Comparison of ENCODE assay signal across 8 mouse cellular contexts in the genomic region with DNA sequence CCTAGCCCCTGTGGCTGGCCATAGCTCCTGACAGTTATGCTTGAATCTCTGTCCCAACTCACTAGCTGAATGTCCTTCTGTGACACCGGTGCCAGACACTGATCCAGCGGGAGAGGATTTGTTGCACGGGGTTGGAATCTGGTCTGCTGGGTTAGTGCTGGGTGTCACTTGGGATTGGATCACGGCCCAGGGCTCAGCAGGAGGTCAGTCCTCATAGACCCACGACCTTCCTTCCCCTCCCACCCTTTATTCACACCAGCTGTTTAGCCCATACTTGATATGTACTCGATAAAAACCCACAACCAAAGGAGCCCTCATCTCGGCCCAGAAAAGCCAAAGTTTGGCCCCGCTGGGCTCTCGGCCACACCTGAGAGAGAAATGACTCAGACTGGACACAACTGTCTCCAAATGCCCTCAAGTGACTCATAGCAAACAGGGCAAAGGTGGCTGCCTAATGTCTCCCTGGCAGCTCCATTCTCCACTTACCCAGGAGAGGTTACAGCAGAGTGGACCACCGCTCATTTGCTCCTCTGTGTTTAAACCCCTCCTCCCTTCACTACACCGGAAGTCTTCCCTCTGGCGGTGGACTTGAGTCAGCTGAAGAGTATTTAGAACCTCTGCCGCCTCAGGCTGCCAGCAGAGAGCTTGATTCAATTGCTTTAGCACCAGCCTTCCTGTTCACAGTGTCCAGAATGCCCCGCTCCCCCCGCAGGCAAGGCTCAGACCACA. TPM values are rescaled to one million over a fixed set of nuclear protein-coding genes. Genes with fewer than 3 reads are reported as not detected.
DNase-seq lines count a peak whose midpoint lies in the region; ATAC-seq and TF ChIP-seq lines count a peak whose summit lies in the region.

No protein-coding gene starts in this region.

- no peak for ATAC-seq in frontal cortex, adult (ENCODE audit: low TSS enrichment)

- no peak overlapping the region for H3K4me3 ChIP-seq in gastrocnemius, adult 2 months

- peak; percentile 30; the same call in 1 of the 2 replicates for TF ChIP-seq CTCF in gastrocnemius, adult 2 months (IDR thresholded peaks at IDR 0.05)

- no peak overlapping the region for H3K27ac ChIP-seq in gastrocnemius, adult 2 months

- DNase-seq in gastrocnemius, adult 2 months: no peak
- DNase-seq in gastrocnemius, adult 18-20 months (ENCODE audit: low spot score): no peak
- DNase-seq in urinary bladder, postnatal 14 days (ENCODE audit: low spot score): peak; percentile 32
- no peak for DNase-seq in urinary bladder, postnatal 4 days (ENCODE audit: low spot score in 2 of 2)
- DNase-seq in kidney, postnatal 25 days: peak; percentile 46 to 64
- no peak for DNase-seq in spleen, adult 18-20 months
- no peak for DNase-seq in layer of hippocampus, postnatal 36 days

- intact Hi-C loops in gastrocnemius, adult 2 months (cut with DNase I): loop anchor here (10.0 kb wide), 1 partner anchor 454 kb away; no protein-coding TSS in a partner anchor

RNA-seq across cellular contexts. Expression of a gene that starts 27.2 kb away (rescaled TPM):
- total RNA-seq in gastrocnemius, adult 2 months (2021): not detected
- total RNA-seq in gastrocnemius, adult 18-20 months (2021): not detected
- not detected for total RNA-seq in layer of hippocampus, postnatal 36 days (2021)

Comparison
In these comparisons a context has a peak if more than half of its experiments do, and no peak if none do; other contexts are left out.
1. DNase-seq: peak in urinary bladder, postnatal 14 days (single experiment) and kidney, postnatal 25 days (2 of 2); none in gastrocnemius, adult 2 months (single experiment), gastrocnemius, adult 18-20 months (single experiment), urinary bladder, postnatal 4 days (0 of 2), spleen, adult 18-20 months (0 of 2) and layer of hippocampus, postnatal 36 days (0 of 2).